Mouse (Mus musculus) forebrain, embryonic 14.5 days (tissue): ENCODE results near the gene Phb. TPM values are rescaled to one million over a fixed set of nuclear protein-coding genes. Genes with fewer than 3 reads are reported as not detected.

ENCODE experiments used
- ATAC-seq: fragments of 200-750 bp; cut with Nextera tagmentation; 2 replicates; pipeline ENCODE4 v1.8.0; 2017; ENCODE audit warnings: mild to moderate bottlenecking, moderate library complexity
- DNase-seq: peaks from one replicate; pipeline ENCODE4 v3.0.0-alpha.2; 2015; ENCODE audit warnings: low spot score
- H3K27ac ChIP-seq: fragments of 300-500 bp; sonication (generic); 2 replicates; pipeline ENCODE4 v1.5.1; 2014; ENCODE audit warnings: low read depth, mild to moderate bottlenecking, control low read depth, low read length, moderate library complexity
- H3K27me3 ChIP-seq: fragments of 300-500 bp; sonication (generic); replicated peaks from 2 replicates; pipeline ENCODE4 v1.6.1; 2014; ENCODE audit warnings: low read length, control low read depth, mixed read lengths; ENCODE audit not compliant: control insufficient read depth, insufficient read depth
- H3K36me3 ChIP-seq: fragments of 300-500 bp; sonication (generic); 2 replicates; pipeline ENCODE4 v1.6.1; 2014; ENCODE audit warnings: low read length, control low read depth; ENCODE audit not compliant: control insufficient read depth, insufficient read depth
- H3K4me1 ChIP-seq: fragments of 300-500 bp; sonication (generic); 2 replicates; pipeline ENCODE4 v1.6.1; 2014; ENCODE audit warnings: antibody characterized with exemption, low read length, control low read depth; ENCODE audit not compliant: control insufficient read depth, insufficient read depth
- H3K4me2 ChIP-seq: fragments of 300-500 bp; sonication (generic); 2 replicates; pipeline ENCODE4 v1.6.1; 2014; ENCODE audit warnings: mild to moderate bottlenecking, control low read depth, low read length
- H3K4me3 ChIP-seq: fragments of 300-500 bp; sonication (generic); 2 replicates; pipeline ENCODE4 v1.5.1; 2014; ENCODE audit warnings: low read depth, low read length, control low read depth
- H3K9ac ChIP-seq: fragments of 300-500 bp; sonication (generic); 2 replicates; pipeline ENCODE4 v1.6.1; 2014; ENCODE audit warnings: mild to moderate bottlenecking, low read length, control low read depth, moderate library complexity
- H3K9me3 ChIP-seq: fragments of 300-500 bp; sonication (generic); replicated peaks from 2 replicates; pipeline ENCODE4 v1.6.1; 2016; ENCODE audit warnings: low read length, control low read depth, mixed read lengths; ENCODE audit not compliant: control insufficient read depth
- WGBS: fragments of 180-500 bp; shearing (Covaris S2); extraction: QIAGEN DNeasy Blood & Tissue Kit; methylation state at CpG from one replicate; pipeline ENCODE4 v1.1.7; 2014; 5-methylcytosine and 5-hydroxymethylcytosine counted together
- polyA plus RNA-seq: library from polyadenylated mRNA; unstranded; fragments of >200 nt; fragmentation: Nextera tagmentation; extraction: Ambion mirVana; gene quantifications from 2 replicates; pipeline ENCODE4 v1.2.1, GENCODE M21; 2014

The Phb gene
- polyA plus RNA-seq = 215 and 222 TPM in 2 replicates

GRCm38 (mm10) chr11:95666529-95667149, at the start of gene Phb:
TSS of gene Phb (plus strand) at chr11:95666957.
- no peaks in the 10 kb centered on the region for H3K9me3 ChIP-seq
- H3K4me1 ChIP-seq = peaks cover 10% of the 10 kb centered on the region
- peak within 1 kb of the TSS; percentile 66 for H3K4me3 ChIP-seq
- H3K27me3 ChIP-seq = no peaks in the 10 kb centered on the region
- H3K4me2 ChIP-seq = peak within 1 kb of the TSS; percentile 93
- ATAC-seq (peak; percentile 99), DNase-seq (peak; percentile 100)
- WGBS = 1% methylated on average over 25 of the region's 25 CpGs
- H3K27ac ChIP-seq = no peak within 1 kb of the TSS
- H3K36me3 ChIP-seq = peaks cover 23% of the 10 kb centered on the region
- peak within 1 kb of the TSS; percentile 73 for H3K9ac ChIP-seq

GRCm38 (mm10) chr11:95617785-95618465, 48.8 kb upstream of the Phb start:
- no peaks in the 10 kb centered on the region for H3K36me3 ChIP-seq
- no peak overlapping the region for H3K27ac ChIP-seq
- no peak overlapping the region for H3K9ac ChIP-seq
- H3K9me3 ChIP-seq = no peaks in the 10 kb centered on the region
- no peak overlapping the region for H3K4me3 ChIP-seq
- no peaks in the 10 kb centered on the region for H3K27me3 ChIP-seq
- DNase-seq (peak; percentile 71), ATAC-seq (no peak)
- no peak overlapping the region; the same call in 1 of the 2 replicates for H3K4me2 ChIP-seq
- WGBS = 43% methylated on average over 19 of the region's 19 CpGs
- H3K4me1 ChIP-seq = peaks cover 2% of the 10 kb centered on the region; the same call in 1 of the 2 replicates

GRCm38 (mm10) chr11:95619081-95619480, 47.7 kb upstream of the Phb start:
- WGBS = 34% methylated on average over 3 of the region's 3 CpGs
- Histone ChIP-seq H3K27ac (no peak overlapping the region), H3K4me3 (no peak overlapping the region), H3K27me3 (no peaks in the 10 kb centered on the region), H3K36me3 (no peaks in the 10 kb centered on the region), H3K4me1 (peaks cover 2% of the 10 kb centered on the region; the same call in 1 of the 2 replicates), H3K9ac (no peak overlapping the region), H3K4me2 (no peak overlapping the region), H3K9me3 (no peaks in the 10 kb centered on the region)
- ATAC-seq (no peak), DNase-seq (peak; percentile 64)

- Histone ChIP-seq H3K27me3 (no peaks in the 10 kb centered on the region), H3K27ac (no peak overlapping the region), H3K4me1 (peaks cover 2% of the 10 kb centered on the region; the same call in 1 of the 2 replicates), H3K4me3 (no peak overlapping the region), H3K9ac (no peak overlapping the region), H3K9me3 (no peaks in the 10 kb centered on the region), H3K4me2 (no peak overlapping the region), H3K36me3 (no peaks in the 10 kb centered on the region)
- WGBS = 94% methylated on average over 5 of the region's 5 CpGs
- DNase-seq (no peak), ATAC-seq (no peak)
Observed at GRCm38 (mm10) chr11:95619886-95620444, 46.8 kb upstream of the Phb start.

- Histone ChIP-seq H3K27ac (no peak overlapping the region), H3K9ac (no peak overlapping the region), H3K4me1 (peaks cover 2% of the 10 kb centered on the region; the same call in 1 of the 2 replicates), H3K4me3 (no peak overlapping the region), H3K9me3 (no peaks in the 10 kb centered on the region), H3K27me3 (no peaks in the 10 kb centered on the region), H3K4me2 (no peak overlapping the region), H3K36me3 (no peaks in the 10 kb centered on the region)
- ATAC-seq = no peak
- DNase-seq = no peak
- 76% methylated on average over 4 of the region's 4 CpGs for WGBS
Observed at GRCm38 (mm10) chr11:95621010-95621409, 45.7 kb upstream of the Phb start.

GRCm38 (mm10) chr11:95621541-95622130, 45.1 kb upstream of the Phb start:
- H3K4me3 ChIP-seq = no peak overlapping the region
- H3K27me3 ChIP-seq = no peaks in the 10 kb centered on the region
- no peak overlapping the region for H3K27ac ChIP-seq
- 32% methylated on average over 9 of the region's 9 CpGs for WGBS
- no peak overlapping the region for H3K9ac ChIP-seq
- H3K4me1 ChIP-seq = peaks cover 2% of the 10 kb centered on the region; the same call in 1 of the 2 replicates
- no peak overlapping the region for H3K4me2 ChIP-seq
- DNase-seq (no peak), ATAC-seq (no peak)
- no peaks in the 10 kb centered on the region for H3K36me3 ChIP-seq
- no peaks in the 10 kb centered on the region for H3K9me3 ChIP-seq

- Histone ChIP-seq H3K27ac (no peak overlapping the region), H3K4me1 (peaks cover 2% of the 10 kb centered on the region; the same call in 1 of the 2 replicates), H3K36me3 (no peaks in the 10 kb centered on the region), H3K4me3 (no peak overlapping the region), H3K27me3 (no peaks in the 10 kb centered on the region), H3K9ac (no peak overlapping the region), H3K9me3 (no peaks in the 10 kb centered on the region), H3K4me2 (no peak overlapping the region)
- 27% methylated on average over 8 of the region's 8 CpGs for WGBS
- no peak for DNase-seq
- ATAC-seq = no peak
Observed at GRCm38 (mm10) chr11:95622426-95622825, 44.3 kb upstream of the Phb start.

GRCm38 (mm10) chr11:95630558-95630957, 36.2 kb upstream of the Phb start:
- WGBS = 91% methylated on average over 6 of the region's 6 CpGs
- no peaks in the 10 kb centered on the region for H3K9me3 ChIP-seq
- H3K36me3 ChIP-seq = no peaks in the 10 kb centered on the region
- ATAC-seq = no peak
- no peak for DNase-seq
- H3K27ac ChIP-seq = no peak overlapping the region
- no peaks in the 10 kb centered on the region; the same call in 1 of the 2 replicates for H3K4me1 ChIP-seq
- H3K9ac ChIP-seq = no peak overlapping the region
- no peak overlapping the region for H3K4me3 ChIP-seq
- H3K27me3 ChIP-seq = 0 out of 2 replicates have a peak, but pooled peaks cover 3% of the 10 kb centered on the region
- H3K4me2 ChIP-seq = no peak overlapping the region
